Mouse (Mus musculus) liver, embryonic 12.5 days (tissue): Measurements from ENCODE around the gene Kcnj12. TPM values are rescaled to one million over a fixed set of nuclear protein-coding genes. Genes with fewer than 3 reads are reported as not detected.

Source experiments
- ATAC-seq: fragments of 200-750 bp; cut with Nextera tagmentation; 2 replicates; pipeline ENCODE4 v1.8.0; 2017; ENCODE audit warnings: moderate number of reproducible peaks, mild to moderate bottlenecking, moderate library complexity
- H3K27ac ChIP-seq: fragments of 300-500 bp; sonication (generic); 2 replicates; pipeline ENCODE4 v1.5.1; 2016; ENCODE audit warnings: mild to moderate bottlenecking
- H3K27me3 ChIP-seq: fragments of 300-500 bp; sonication (generic); replicated peaks from 2 replicates; pipeline ENCODE4 v1.6.1; 2016; ENCODE audit warnings: mild to moderate bottlenecking, moderate library complexity
- H3K36me3 ChIP-seq: fragments of 300-500 bp; sonication (generic); 2 replicates; pipeline ENCODE4 v1.6.1; 2016; ENCODE audit warnings: mild to moderate bottlenecking, moderate library complexity
- H3K4me1 ChIP-seq: fragments of 300-500 bp; sonication (generic); 2 replicates; pipeline ENCODE4 v1.6.1; 2016
- H3K4me2 ChIP-seq: fragments of 300-500 bp; sonication (generic); 2 replicates; pipeline ENCODE4 v1.6.1; 2016; ENCODE audit warnings: mild to moderate bottlenecking, moderate library complexity
- H3K4me3 ChIP-seq: fragments of 300-500 bp; sonication (generic); 2 replicates; pipeline ENCODE4 v1.5.1; 2016; ENCODE audit warnings: mild to moderate bottlenecking, moderate library complexity
- H3K9ac ChIP-seq: fragments of 300-500 bp; sonication (generic); 2 replicates; pipeline ENCODE4 v1.6.1; 2016; ENCODE audit warnings: mild to moderate bottlenecking, moderate library complexity
- H3K9me3 ChIP-seq: fragments of 300-500 bp; sonication (generic); replicated peaks from 2 replicates; pipeline ENCODE4 v1.6.1; 2016; ENCODE audit warnings: mild to moderate bottlenecking, moderate library complexity
- WGBS: fragments of 180-500 bp; shearing (Covaris S2); methylation state at CpG from one replicate; pipeline ENCODE4 v1.1.7; 2016; ENCODE audit not compliant: insufficient replicate concordance; 5-methylcytosine and 5-hydroxymethylcytosine counted together
- polyA plus RNA-seq: library from polyadenylated mRNA; unstranded; fragments of >200 nt; fragmentation: Nextera tagmentation; extraction: Ambion mirVana; gene quantifications from 2 replicates; pipeline ENCODE4 v1.2.1, GENCODE M21; 2016

Kcnj12 gene
- polyA plus RNA-seq, 1 experiment from 2014 or later, result 0.07 TPM

DNA sequence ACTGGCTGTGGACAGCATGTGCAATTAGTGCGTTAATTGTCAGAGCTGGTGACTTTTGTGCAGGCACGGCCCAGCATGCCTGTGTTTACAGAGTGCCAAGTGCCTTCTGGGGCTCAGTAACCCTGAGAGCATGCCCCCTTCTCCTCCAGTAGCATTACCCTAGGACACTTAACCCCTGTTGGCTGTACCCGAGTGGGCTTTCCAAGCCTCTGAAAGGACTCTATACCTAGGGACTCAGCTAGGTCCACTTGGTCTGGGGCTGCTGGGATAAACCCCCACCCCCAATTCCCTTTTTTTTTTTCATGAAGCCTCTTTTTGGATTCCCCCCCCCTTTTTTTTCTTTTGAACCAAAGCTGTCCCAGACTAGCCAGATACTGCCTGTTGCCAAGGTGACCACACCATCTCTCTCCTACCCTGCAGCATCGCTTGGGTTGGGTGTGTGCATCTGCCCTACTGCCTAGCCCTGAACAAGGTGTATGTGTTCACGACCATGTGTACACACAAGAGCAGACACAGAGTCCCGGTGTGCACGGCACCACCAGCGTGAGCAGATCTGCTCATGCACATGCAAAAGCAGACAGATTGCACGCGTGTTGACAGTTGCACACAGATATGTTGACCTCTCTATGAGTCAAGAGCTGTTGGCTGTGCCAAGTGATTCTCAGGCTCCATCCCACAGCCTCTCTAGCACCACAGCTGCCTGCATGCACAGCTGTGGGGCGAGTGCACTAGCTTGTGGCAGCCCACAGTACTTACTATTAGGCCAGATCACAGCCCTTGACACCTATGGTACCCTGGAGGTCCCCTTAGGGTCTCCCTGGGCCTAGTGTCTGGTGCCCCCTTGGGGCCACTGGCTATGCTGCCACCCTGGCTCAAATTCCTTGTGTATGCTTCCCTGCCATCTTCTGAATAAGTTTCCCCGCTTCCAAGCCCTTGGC, 21.0 kb downstream of the Kcnj12 start:
- no peak overlapping the region for H3K4me3 ChIP-seq
- H3K27me3 ChIP-seq, result peaks cover 25% of the 10 kb centered on the region
- H3K36me3 ChIP-seq, result no peaks in the 10 kb centered on the region
- 65% methylated on average over 12 of the region's 12 CpGs for WGBS
- no peak overlapping the region for H3K27ac ChIP-seq
- H3K9me3 ChIP-seq, result no peaks in the 10 kb centered on the region
- H3K9ac ChIP-seq, result no peak overlapping the region
- peak overlapping the region; percentile 10 for H3K4me2 ChIP-seq
- H3K4me1 ChIP-seq, result peaks cover 15% of the 10 kb centered on the region
- ATAC-seq, result no peak

DNA sequence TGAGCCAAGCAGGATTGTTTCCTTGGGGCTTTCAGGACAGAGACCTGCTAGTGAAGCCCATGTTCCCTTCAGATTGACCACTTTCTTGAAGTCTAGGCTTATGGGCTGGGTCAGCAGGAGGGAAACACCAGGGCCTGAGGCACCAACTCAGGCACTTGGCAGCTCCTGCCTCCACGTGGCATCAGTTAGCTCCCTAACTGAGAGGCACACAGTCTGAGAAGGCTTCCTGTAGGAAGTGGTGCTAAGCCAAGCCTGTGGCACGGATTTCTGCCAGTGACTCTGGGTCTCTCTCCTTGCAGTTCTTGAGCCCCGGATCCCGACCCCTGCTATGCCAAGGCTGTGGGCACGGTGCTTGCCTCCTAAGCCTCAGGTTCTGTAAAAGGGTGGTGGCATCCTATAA, 22.4 kb downstream of the Kcnj12 start:
- Histone ChIP-seq H3K27me3 (peaks cover 25% of the 10 kb centered on the region), H3K27ac (no peak overlapping the region), H3K4me2 (no peak overlapping the region), H3K9ac (no peak overlapping the region), H3K9me3 (no peaks in the 10 kb centered on the region), H3K36me3 (no peaks in the 10 kb centered on the region), H3K4me1 (peaks cover 15% of the 10 kb centered on the region), H3K4me3 (no peak overlapping the region)
- 69% methylated on average over 5 of the region's 5 CpGs for WGBS
- ATAC-seq, result no peak

DNA sequence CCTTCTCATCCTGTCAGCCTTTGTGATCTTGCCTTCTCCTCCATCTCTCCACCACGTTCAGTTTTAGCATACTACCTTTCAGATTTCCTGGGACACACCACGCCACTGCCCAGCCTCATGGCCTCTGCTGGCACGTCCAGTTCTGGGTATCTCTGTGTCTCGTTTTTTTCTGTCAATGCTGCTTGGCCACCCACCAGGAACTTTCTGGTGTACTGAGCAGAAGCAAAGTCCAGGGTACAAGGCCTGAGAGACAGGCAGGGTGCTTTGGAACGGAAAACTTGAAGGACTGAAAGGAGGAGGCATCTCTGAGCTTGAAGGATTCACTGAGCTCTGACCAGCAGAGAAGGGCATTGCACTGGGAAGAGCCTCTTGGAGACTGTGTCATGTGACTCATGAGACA, 25.1 kb downstream of the Kcnj12 start:
- Histone ChIP-seq H3K4me3 (no peak overlapping the region), H3K27me3 (peaks cover 40% of the 10 kb centered on the region), H3K9me3 (no peaks in the 10 kb centered on the region), H3K36me3 (no peaks in the 10 kb centered on the region), H3K4me2 (no peak overlapping the region), H3K4me1 (peaks cover 20% of the 10 kb centered on the region), H3K27ac (no peak overlapping the region), H3K9ac (no peak overlapping the region)
- ATAC-seq, result no peak
- 54% methylated on average over 5 of the region's 5 CpGs for WGBS

DNA sequence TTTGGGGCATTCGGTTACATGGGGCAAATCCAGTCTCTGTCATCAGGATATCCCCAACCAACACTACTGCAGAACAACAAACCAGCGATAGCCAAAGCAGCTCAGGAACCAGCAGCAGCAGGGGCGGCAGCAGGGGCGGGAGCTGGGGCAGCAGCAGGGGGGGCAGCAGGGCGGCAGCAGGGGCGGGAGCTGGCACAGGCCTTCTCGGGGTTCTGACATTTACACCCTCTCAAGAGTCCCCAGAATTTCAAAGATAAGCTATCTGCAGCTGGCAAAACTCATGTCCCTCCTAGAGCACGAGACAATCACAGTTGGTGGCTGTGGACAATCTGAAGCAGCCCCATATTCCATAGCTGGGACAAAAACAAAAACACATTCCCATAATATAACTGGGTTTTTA, 28.8 kb downstream of the Kcnj12 start:
- Histone ChIP-seq H3K4me1 (peaks cover 8% of the 10 kb centered on the region; the same call in 1 of the 2 replicates), H3K4me2 (no peak overlapping the region), H3K4me3 (no peak overlapping the region), H3K9ac (no peak overlapping the region), H3K9me3 (no peaks in the 10 kb centered on the region), H3K27me3 (peaks cover 33% of the 10 kb centered on the region), H3K36me3 (no peaks in the 10 kb centered on the region), H3K27ac (no peak overlapping the region)
- ATAC-seq, result no peak
- WGBS, result 21% methylated on average over 8 of the region's 8 CpGs

DNA sequence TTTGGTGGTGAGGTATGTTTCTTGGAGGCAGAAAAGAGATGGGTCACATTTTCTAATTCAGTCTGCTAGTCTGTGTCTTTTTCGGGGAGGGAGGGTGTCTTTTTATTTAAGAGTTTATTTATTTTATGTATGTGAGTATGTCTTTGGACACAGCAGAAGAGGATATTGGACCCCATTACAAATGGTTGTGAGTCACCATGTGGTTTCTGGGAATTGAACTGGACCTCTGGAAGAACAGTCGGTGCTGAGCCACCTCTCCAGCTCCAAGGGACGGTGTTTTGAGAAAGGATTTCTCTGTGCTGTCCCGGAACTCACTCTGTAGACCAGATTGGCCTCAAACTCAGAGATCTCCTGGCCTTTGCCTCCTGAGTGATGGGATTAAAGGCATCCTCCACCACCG, 34.5 kb downstream of the Kcnj12 start:
- Histone ChIP-seq H3K27ac (no peak overlapping the region), H3K4me3 (no peak overlapping the region), H3K27me3 (peaks cover 22% of the 10 kb centered on the region; the same call in 1 of the 2 replicates), H3K4me1 (no peaks in the 10 kb centered on the region), H3K9me3 (no peaks in the 10 kb centered on the region), H3K4me2 (no peak overlapping the region), H3K9ac (no peak overlapping the region), H3K36me3 (no peaks in the 10 kb centered on the region)
- WGBS, result 75% methylated on average over 5 of the region's 5 CpGs
- no peak for ATAC-seq

DNA sequence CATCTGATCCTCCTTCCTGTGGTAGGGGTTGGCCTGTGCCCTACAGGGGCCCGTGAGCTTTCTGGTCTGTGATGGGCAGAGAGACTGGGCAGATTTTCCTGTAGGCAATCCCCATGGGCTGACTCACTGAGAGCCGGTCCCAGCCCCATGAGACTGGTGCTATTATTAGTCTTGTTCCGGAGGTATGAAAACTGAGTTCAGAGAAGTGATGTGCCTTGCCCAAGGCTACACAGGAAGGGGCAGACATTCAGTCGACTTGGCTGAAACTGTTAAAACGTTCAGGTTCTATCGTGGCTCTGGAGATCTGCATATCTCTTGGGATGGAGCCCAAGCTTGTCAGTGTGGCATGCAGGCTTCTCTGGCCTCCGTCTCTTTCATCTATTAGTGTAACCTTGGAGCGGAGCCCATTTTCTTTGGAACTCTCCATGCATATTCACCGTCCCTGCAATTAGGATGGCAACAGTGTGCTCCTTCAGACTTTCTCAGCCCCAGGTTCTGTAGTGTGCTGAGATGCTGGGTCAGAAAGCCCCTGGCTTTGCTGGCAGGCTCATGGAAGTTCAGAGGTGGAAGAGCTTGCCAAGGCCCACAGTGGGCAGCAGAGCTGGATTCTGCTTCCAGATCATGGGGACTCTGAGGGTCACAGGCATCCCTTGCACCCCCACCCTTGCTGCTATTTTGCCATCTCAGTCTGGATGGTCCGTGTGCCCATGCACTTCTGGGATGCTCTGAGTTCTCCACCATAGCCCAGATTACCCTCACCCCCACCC, 37.5 kb downstream of the Kcnj12 start:
- H3K36me3 ChIP-seq, result no peaks in the 10 kb centered on the region
- no peaks in the 10 kb centered on the region for H3K4me1 ChIP-seq
- H3K4me3 ChIP-seq, result no peak overlapping the region
- H3K27me3 ChIP-seq, result peaks cover 31% of the 10 kb centered on the region
- 63% methylated on average over 10 of the region's 10 CpGs for WGBS
- ATAC-seq, result no peak
- H3K27ac ChIP-seq, result no peak overlapping the region
- H3K4me2 ChIP-seq, result no peak overlapping the region
- no peaks in the 10 kb centered on the region for H3K9me3 ChIP-seq
- H3K9ac ChIP-seq, result no peak overlapping the region

DNA sequence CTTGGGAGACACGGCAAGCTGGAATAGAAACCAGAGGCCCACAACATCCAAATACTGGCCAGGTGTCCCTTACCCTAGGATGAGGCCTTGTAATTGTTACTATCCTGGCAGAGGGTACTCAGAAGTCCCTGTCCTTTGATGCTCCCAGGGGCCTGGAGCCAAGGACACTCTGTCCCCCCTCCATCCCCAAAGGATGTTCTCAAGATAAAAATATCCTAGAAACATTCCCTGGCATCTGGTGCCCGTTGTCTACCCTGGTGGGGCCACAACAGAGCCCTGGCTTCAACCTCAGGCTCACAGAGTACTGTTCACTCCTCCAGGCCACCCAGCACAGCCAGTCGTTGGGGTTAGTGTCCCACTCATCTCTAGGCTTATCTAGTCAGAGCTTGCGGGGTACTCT, 38.3 kb downstream of the Kcnj12 start:
- Histone ChIP-seq H3K9me3 (no peaks in the 10 kb centered on the region), H3K27me3 (peaks cover 36% of the 10 kb centered on the region), H3K4me1 (no peaks in the 10 kb centered on the region), H3K27ac (no peak overlapping the region), H3K4me2 (no peak overlapping the region), H3K9ac (no peak overlapping the region), H3K36me3 (no peaks in the 10 kb centered on the region), H3K4me3 (no peak overlapping the region)
- WGBS, result 66% methylated on average over 4 of the region's 4 CpGs
- no peak for ATAC-seq

DNA sequence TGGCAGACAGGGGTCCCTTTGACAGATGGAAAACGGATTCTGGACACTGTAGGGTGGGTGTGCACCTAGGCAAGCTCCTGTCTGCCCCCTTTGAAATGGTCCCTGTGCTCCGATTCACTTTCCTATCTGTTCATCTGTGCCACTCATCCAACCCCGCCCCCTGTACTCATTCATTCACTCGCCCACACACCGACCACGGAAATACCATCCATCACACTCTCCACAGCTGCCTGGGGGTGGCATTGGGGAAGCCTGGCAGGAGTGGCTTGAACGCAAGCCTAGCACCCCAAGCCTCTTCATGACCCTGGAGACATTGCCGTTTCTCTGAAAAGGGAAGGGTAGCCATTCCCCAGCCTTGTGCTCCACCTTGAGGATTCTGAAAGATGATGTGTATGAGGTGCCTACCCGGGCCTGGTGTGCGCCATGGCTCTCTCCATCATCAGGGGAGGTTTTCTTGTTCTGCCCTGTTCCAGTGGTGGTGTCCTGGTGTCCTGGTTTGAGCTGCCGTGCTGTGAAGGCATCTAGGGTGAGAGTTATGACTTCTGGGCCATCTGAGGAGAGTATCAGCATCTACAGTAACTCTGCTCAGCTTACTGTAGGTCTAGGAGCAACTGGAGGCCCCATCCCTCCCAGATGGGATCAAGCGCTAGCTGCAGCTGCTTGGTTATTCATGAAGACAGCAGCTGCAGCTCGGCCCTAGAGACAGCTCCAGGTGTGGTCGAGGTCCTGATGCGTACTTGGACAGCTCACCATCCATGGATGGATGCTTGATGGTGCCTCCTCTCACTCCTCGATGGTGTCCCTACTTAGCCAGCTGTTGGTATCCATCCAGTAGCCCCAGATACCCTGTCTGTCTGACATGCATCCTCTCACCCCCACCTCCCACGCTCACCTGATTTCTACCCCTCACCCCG, 40.4 kb downstream of the Kcnj12 start:
- WGBS, result 67% methylated on average over 18 of the region's 18 CpGs
- Histone ChIP-seq H3K27me3 (peaks cover 46% of the 10 kb centered on the region), H3K4me2 (no peak overlapping the region), H3K4me1 (peaks cover 17% of the 10 kb centered on the region), H3K9ac (no peak overlapping the region), H3K9me3 (no peaks in the 10 kb centered on the region), H3K27ac (no peak overlapping the region), H3K36me3 (no peaks in the 10 kb centered on the region), H3K4me3 (no peak overlapping the region)
- ATAC-seq, result no peak

DNA sequence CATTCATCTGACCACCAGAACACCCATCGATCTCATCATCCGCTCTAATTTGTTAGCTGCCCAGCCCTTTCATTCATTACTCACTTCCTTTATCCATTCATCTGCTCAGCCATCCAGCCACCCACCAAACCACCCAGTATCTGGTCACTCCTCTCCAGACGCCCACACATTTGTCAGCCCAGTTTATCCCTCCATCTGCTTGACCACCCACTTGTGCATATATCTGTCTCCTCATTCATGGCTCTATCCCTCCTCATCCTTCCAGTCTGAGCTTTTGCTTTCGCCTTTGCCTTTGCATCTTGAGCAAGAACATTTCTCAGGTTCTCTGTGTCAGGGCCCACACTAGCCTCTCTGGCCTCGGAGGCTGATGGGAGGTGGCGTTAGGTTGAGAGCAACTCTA, 41.1 kb downstream of the Kcnj12 start:
- H3K4me2 ChIP-seq, result no peak overlapping the region
- H3K9ac ChIP-seq, result no peak overlapping the region
- no peak for ATAC-seq
- no peaks in the 10 kb centered on the region for H3K36me3 ChIP-seq
- peaks cover 46% of the 10 kb centered on the region for H3K27me3 ChIP-seq
- WGBS, result 71% methylated on average over 6 of the region's 6 CpGs
- no peak overlapping the region for H3K4me3 ChIP-seq
- H3K9me3 ChIP-seq, result no peaks in the 10 kb centered on the region
- H3K27ac ChIP-seq, result no peak overlapping the region
- peaks cover 24% of the 10 kb centered on the region for H3K4me1 ChIP-seq

DNA sequence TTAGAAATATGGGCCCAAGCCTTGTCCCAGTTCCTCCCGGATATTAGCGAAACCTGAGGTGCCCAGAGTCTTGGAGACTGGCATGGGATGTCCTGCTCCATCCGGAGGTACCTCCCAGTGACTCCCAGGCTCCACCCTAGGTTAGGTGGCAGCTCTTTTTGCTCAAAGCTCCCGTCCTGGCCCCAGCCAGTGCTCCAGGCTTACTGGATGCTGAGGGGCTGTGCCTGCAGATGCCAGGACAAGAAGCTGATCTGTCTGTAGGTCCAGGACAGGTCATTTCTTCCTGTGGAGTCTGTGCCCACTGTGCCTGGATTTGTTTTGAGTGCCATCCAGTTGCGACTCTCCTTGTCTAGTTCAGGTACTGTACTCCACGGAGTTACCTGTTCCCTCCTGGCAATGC, 43.3 kb downstream of the Kcnj12 start:
- ATAC-seq, result no peak
- Histone ChIP-seq H3K4me2 (no peak overlapping the region), H3K27me3 (peaks cover 46% of the 10 kb centered on the region), H3K9ac (peak overlapping the region; percentile 8; the same call in 1 of the 2 replicates), H3K36me3 (no peaks in the 10 kb centered on the region), H3K4me3 (no peak overlapping the region), H3K27ac (no peak overlapping the region), H3K4me1 (peaks cover 29% of the 10 kb centered on the region), H3K9me3 (no peaks in the 10 kb centered on the region)
- 77% methylated on average over 6 of the region's 6 CpGs for WGBS

DNA sequence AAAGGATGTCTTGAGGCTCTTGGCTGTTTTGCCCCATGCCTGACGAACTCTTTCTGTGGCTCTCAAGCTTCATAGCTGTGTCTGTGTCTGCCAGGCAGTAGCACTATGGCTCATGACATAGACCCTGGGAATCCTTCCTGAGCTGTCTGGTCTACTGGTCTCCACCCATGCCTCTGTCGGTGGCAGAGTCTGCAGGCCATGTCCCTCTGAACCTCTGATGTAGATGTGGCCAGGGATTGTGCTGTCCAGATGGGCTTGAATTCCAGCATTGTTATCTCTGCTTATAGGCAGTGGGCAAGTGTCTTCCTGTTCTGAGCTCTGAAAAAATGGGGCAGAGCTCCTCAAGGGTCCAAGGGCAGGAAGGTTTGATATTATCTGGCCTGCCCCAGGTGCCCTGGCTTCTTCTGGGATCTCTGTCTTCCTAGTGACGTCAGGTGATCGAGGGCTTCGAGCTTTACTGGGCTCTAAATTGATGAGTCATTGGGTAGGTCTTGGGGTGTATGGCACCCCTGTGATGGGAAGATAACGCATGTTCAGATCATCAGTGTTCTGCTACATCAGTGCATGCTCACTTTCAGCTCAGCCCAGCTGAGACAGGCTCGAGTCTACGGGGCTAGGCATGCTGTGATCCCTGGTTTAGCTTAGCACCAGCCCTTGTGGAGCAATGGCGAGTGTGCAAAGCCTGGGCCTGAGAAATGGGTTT, 44.9 kb downstream of the Kcnj12 start:
- Histone ChIP-seq H3K27me3 (peaks cover 36% of the 10 kb centered on the region), H3K9me3 (no peaks in the 10 kb centered on the region), H3K4me1 (peaks cover 41% of the 10 kb centered on the region), H3K27ac (peak overlapping the region; percentile 82), H3K4me3 (no peak overlapping the region), H3K9ac (peak overlapping the region; percentile 53), H3K36me3 (no peaks in the 10 kb centered on the region), H3K4me2 (peak overlapping the region; percentile 54)
- ATAC-seq, result peak; percentile 91
- whole genome bisulfite sequencing, result 51% methylated on average over 9 of the region's 9 CpGs
